Mouse (Mus musculus): ENCODE measurements at regions not wholly inside any gene's neighbourhood (a gene's known extent, or its start where the extent isn't known, plus 50 kb on each side); places are given as distances from the start of the nearest gene placed in this dataset.
A peak's percentile ranks its signal among the peaks of the same experiment; 100 is the strongest.
"Not testable (repeated sequence)": the region's sequence is repeated elsewhere in the genome, so short reads cannot be mapped to it uniquely, and the experiment has no call there.

DNA sequence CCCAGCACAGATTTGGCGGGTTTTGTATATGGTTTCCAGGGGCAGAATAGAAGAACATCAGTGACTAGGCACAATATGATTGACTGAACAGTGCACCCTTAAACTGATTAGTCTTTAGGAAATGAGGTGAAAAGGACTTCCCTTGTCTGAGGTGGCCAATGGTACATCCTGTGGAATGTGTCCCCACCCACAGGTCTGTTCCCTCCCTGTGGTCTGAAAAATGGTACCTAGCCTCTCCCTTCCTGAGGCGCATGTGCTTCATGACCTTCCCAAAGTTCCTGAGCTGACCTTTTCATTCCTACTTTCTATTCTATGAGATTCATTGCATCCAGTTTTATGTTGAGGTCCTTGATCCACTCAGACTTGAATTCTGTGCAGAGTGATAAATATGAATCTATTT, 76.0 kb downstream of the Zfp97 start:
- DNase-seq (ENCODE audit: low spot score); H3K4me3 ChIP-seq (ENCODE audit: low read depth, low read length); H3K9ac ChIP-seq (replicated peaks; ENCODE audit: low read length); H3K9me3 ChIP-seq (replicated peaks; ENCODE audit: control insufficient read depth, low read length); H3K4me2 ChIP-seq (ENCODE audit: low read depth, low read length); H3K27ac ChIP-seq (replicated peaks; ENCODE audit: low read depth, low read length); H3K4me1 ChIP-seq (ENCODE audit: control insufficient read depth, insufficient read depth, low read length); H3K36me3 ChIP-seq (replicated peaks; ENCODE audit: control insufficient read depth, insufficient read depth, low read depth, low read length); ATAC-seq (replicated peaks; ENCODE audit: insufficient number of reproducible peaks, low FRiP score, low TSS enrichment, low read depth); H3K27me3 ChIP-seq (ENCODE audit: control insufficient read depth, insufficient read depth, low read length): not testable (repeated sequence)
- WGBS = 100% methylated on average over 1 of the region's 2 CpGs

DNA sequence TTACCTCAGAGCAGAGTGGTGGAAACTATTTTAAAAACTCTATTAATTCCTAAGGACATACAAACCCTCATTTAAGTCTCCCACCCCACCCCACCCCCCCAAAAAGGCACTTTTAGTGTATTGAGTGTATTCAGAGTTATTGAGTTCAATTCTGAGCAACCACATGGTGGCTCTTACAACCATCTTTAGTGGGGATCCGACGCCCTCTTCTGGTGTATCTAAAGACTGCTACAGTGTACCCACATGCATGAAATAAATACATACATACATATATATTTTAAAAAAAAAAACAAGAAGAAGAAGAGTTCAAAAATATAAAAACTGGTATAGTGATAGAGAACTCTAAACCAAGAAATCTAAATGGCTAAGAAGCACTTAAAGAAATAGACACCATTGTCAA, 107.9 kb downstream of the Zfp97 start:
- Histone ChIP-seq H3K4me3 (ENCODE audit: low read depth, low read length) (no peak overlapping the region), H3K4me1 (ENCODE audit: control insufficient read depth, insufficient read depth, low read length) (no peaks in the 10 kb centered on the region), H3K27me3 (ENCODE audit: control insufficient read depth, insufficient read depth, low read length) (no peaks in the 10 kb centered on the region), H3K36me3 (replicated peaks; ENCODE audit: control insufficient read depth, insufficient read depth, low read depth, low read length) (no peaks in the 10 kb centered on the region), H3K4me2 (ENCODE audit: low read depth, low read length) (no peak overlapping the region), H3K27ac (replicated peaks; ENCODE audit: low read depth, low read length) (no peak overlapping the region), H3K9ac (replicated peaks; ENCODE audit: low read length) (no peak overlapping the region), H3K9me3 (replicated peaks; ENCODE audit: control insufficient read depth, low read length) (no peaks in the 10 kb centered on the region)
- no peak for ATAC-seq (replicated peaks; ENCODE audit: insufficient number of reproducible peaks, low FRiP score, low TSS enrichment, low read depth)
- no peak for DNase-seq (ENCODE audit: low spot score)
- WGBS = 46% methylated on average over 2 of the region's 2 CpGs

DNA sequence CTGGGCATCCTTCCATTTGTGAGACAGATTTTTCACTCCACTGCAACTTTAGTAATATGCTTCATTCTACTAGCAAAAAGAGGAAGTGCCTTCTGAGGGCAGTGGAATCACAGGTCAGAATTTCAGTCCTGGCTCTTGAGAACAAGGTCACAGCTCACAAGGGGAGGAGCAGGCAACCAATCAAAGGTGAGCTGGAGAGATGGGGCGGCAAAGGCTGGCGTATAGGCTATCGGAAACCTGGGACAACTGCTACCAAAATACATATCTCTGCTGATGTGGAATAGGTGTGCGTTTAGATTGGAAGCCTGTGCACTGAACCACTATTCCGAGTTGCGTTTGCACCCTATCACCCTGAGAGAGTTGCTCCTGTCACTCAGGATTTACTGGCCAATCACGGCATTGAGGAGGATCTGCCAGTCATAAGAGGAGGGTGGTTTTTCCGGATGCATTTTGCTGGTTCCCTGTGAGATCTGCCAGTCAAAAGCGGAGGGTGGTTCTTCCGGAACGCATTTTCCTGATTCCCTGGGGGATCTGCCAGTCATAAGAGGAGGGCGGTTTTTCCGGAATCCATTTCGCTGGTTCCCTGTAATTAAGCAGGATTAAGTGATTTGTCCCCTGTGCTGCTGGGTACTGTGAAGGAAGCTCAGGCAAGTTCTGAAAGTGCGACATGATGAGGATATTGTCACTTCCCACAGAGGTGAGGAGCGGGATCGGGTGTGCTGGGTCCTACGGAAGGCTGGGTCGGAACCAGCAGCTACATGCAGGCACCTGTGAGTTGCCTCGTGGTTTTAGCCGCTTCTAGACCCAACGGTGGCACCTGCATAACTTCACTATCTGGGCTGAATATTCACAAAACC, 113.3 kb downstream of the Zfp97 start:
- DNase-seq (ENCODE audit: low spot score) = peak; percentile 96

DNA sequence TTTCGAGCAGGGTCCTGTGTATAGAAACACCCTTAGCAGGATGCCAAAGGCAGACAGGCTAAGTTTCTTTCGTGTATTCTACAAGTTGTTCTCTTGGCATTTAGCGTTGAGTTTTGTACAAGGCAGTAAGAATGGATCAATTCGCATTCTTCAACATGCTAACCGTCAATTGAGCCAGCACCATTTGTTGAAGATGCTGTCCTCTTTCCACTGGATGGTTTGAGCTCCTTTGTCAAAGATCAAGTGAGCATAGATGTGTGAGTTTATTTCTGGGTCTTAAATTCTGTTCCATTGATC, 113.9 kb downstream of the Zfp97 start:
- not testable (repeated sequence) for H3K27ac ChIP-seq (replicated peaks; ENCODE audit: low read depth, low read length); H3K27me3 ChIP-seq (ENCODE audit: control insufficient read depth, insufficient read depth, low read length); H3K4me1 ChIP-seq (ENCODE audit: control insufficient read depth, insufficient read depth, low read length); ATAC-seq (replicated peaks; ENCODE audit: insufficient number of reproducible peaks, low FRiP score, low TSS enrichment, low read depth); H3K9me3 ChIP-seq (replicated peaks; ENCODE audit: control insufficient read depth, low read length); H3K36me3 ChIP-seq (replicated peaks; ENCODE audit: control insufficient read depth, insufficient read depth, low read depth, low read length)
- Histone ChIP-seq H3K4me3 (ENCODE audit: low read depth, low read length) (peak overlapping the region; percentile 51), H3K9ac (replicated peaks; ENCODE audit: low read length) (peak overlapping the region; percentile 50), H3K4me2 (ENCODE audit: low read depth, low read length) (peak overlapping the region; percentile 29)
- peak; percentile 1 for DNase-seq (ENCODE audit: low spot score)
- WGBS = under 1% methylated on average over 5 of the region's 5 CpGs

More for the DNA sequence above, 113.3 kb downstream of the Zfp97 start:
- Histone ChIP-seq H3K4me2 (ENCODE audit: low read depth, low read length) (peak overlapping the region; percentile 43), H3K4me3 (ENCODE audit: low read depth, low read length) (peak overlapping the region; percentile 51), H3K9ac (replicated peaks; ENCODE audit: low read length) (peak overlapping the region; percentile 50)
- peak; percentile 100 for ATAC-seq (replicated peaks; ENCODE audit: insufficient number of reproducible peaks, low FRiP score, low TSS enrichment, low read depth)
- not testable (repeated sequence) for H3K9me3 ChIP-seq (replicated peaks; ENCODE audit: control insufficient read depth, low read length); H3K4me1 ChIP-seq (ENCODE audit: control insufficient read depth, insufficient read depth, low read length); H3K36me3 ChIP-seq (replicated peaks; ENCODE audit: control insufficient read depth, insufficient read depth, low read depth, low read length); H3K27ac ChIP-seq (replicated peaks; ENCODE audit: low read depth, low read length); H3K27me3 ChIP-seq (ENCODE audit: control insufficient read depth, insufficient read depth, low read length)
- 0% methylated on average over 18 of the region's 22 CpGs for WGBS
